Mouse (Mus musculus) kidney, adult 2 months (tissue): ENCODE results near the gene Syne1. TPM values are rescaled to one million over a fixed set of nuclear protein-coding genes. Genes with fewer than 3 reads are reported as not detected.
"Not testable (repeated sequence)": the region's sequence is repeated elsewhere in the genome, so short reads cannot be mapped to it uniquely, and the experiment has no call there.

Source experiments
- DNase-seq: peaks from one replicate; pipeline ENCODE4 v3.0.0; 2021
- H3K27ac ChIP-seq: fragments of 200-500 bp; 2 replicates; pipeline ENCODE4 v1.5.1; 2012; ENCODE audit warnings: low read depth, low read length, control low read depth, inconsistent platforms; ENCODE audit not compliant: insufficient read depth
- H3K27me3 ChIP-seq: fragments of 200-500 bp; replicated peaks from 2 replicates; pipeline ENCODE4 v1.6.1; 2012; ENCODE audit warnings: mild to moderate bottlenecking, moderate library complexity, low read length, inconsistent platforms; ENCODE audit not compliant: control insufficient read depth, insufficient read depth
- H3K36me3 ChIP-seq: fragments of 200-500 bp; 2 replicates; pipeline ENCODE4 v1.6.1; 2012; ENCODE audit warnings: mild to moderate bottlenecking, moderate library complexity, low read length, inconsistent platforms; ENCODE audit not compliant: control insufficient read depth, insufficient read depth
- H3K4me1 ChIP-seq: fragments of 200-500 bp; 2 replicates; pipeline ENCODE4 v1.6.1; 2011; ENCODE audit warnings: low read length; ENCODE audit not compliant: control insufficient read depth, insufficient read depth
- H3K4me3 ChIP-seq: fragments of 200-500 bp; 2 replicates; pipeline ENCODE4 v1.5.1; 2011; ENCODE audit warnings: mild to moderate bottlenecking, low read depth, low read length, control low read depth; ENCODE audit not compliant: insufficient read depth
- CTCF ChIP-seq: fragments of 200-500 bp; conservative IDR thresholded peaks from 2 replicates; pipeline ENCODE4 v1.5.1; 2011; ENCODE audit warnings: low read depth, mild to moderate bottlenecking, control low read depth, low read length, moderate library complexity, mixed read lengths; ENCODE audit not compliant: insufficient read depth, insufficient read length
- POLR2A ChIP-seq: fragments of 200-500 bp; IDR thresholded peaks from one replicate; pipeline ENCODE4 v1.6.1; 2011; ENCODE audit warnings: low read depth, low read length, control low read depth
- WGBS: fragments of 180-500 bp; shearing (Covaris S2); methylation state at CpG from one replicate; pipeline ENCODE4 v1.1.7; 2018; 5-methylcytosine and 5-hydroxymethylcytosine counted together
- polyA plus RNA-seq: library from polyadenylated mRNA; depleted of rRNA; stranded (reverse); fragments of >200 nt; gene quantifications from 2 replicates; pipeline ENCODE4 v1.2.3, GENCODE M21; 2012

Syne1 gene
- polyA plus RNA-seq, 1 experiment, result 10.2 TPM

DNA sequence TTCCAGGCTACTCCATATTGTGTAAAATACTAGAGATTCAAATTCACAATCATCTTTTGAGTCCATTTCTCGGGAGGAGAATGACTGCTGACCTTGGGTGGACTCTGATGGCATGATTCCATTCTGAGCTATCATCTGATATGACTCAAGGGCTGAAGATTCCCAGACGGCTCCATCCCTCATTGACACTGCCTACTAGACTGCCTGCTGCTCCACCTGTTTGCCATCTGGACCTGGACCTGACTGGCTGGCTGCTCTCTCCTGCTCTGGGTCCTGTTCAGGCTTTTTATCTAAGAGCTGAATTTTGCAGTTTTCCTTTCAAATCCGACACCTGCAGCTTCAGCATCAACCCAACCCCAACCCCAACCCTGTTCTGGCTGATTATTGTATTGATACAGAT is 46.5 kb downstream of the Syne1 start:
- no peak overlapping the region for H3K4me3 ChIP-seq
- TF ChIP-seq CTCF (no peak), POLR2A (no peak)
- 66% methylated on average over 3 of the region's 3 CpGs for WGBS
- no peak for DNase-seq
- no peak overlapping the region for H3K27ac ChIP-seq
- H3K27me3 ChIP-seq, result no peaks in the 10 kb centered on the region
- no peaks in the 10 kb centered on the region for H3K4me1 ChIP-seq
- H3K36me3 ChIP-seq, result no peaks in the 10 kb centered on the region

DNA sequence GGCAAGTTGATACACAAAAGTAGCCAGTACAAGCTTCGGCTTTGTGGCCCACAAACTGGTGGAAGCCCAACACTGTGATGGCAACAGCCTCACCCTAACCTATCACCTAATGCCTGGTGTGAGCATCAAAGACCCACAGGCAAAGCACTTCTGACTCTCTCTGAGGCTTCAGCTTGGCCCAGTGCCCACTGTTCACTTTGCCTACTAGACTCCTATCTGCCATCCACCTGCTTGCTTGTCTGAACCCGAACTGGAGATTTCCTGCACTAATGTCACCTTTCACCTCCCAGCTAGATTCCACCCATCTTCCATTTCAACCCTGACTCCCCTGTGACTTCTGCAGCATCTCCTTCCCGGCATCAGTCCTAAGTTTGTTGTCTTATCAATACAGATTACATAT is 47.4 kb downstream of the Syne1 start:
- WGBS, result 62% methylated on average over 3 of the region's 3 CpGs
- no peak for DNase-seq
- TF ChIP-seq CTCF, result no peak
- no peak for TF ChIP-seq POLR2A
- no peak overlapping the region for H3K4me3 ChIP-seq
- H3K27ac ChIP-seq, result no peak overlapping the region
- no peaks in the 10 kb centered on the region for H3K36me3 ChIP-seq
- no peaks in the 10 kb centered on the region for H3K27me3 ChIP-seq
- no peaks in the 10 kb centered on the region for H3K4me1 ChIP-seq

DNA sequence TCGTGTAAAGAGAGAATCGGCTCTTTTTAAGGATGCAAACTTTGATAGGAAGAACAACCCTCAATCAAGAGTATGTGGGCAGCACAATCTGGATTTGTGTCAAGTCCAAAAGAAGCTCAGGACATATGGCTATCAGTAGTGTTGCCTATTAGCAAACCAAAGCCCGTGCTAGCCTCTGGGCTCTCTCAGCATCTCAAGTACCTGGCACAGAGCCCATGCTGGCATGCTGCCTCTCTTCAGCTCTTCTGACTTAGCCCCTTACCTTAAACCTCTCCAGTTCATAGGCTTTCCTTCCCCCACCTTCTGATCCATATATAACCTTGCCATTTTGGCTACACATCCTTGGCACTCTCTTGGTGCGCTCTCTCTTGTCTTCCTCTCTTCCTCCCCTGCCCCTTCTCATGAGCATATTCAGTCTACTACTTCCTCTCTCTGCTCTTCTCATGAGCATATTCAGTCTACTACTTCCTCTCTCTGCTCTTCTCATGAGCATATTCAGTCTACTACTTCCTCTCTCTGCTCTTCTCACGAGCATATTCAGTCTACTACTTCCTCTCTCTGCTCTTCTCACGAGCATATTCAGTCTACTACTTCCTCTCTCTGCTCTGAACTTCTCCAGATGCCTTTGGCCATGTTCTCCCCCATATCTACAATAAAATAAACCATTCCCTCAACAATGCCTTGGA is 51.5 kb downstream of the Syne1 start:
- not testable (repeated sequence) for DNase-seq, H3K27me3 ChIP-seq, H3K27ac ChIP-seq, H3K36me3 ChIP-seq, H3K4me3 ChIP-seq, H3K4me1 ChIP-seq
- 76% methylated on average over 6 of the region's 6 CpGs for WGBS

DNA sequence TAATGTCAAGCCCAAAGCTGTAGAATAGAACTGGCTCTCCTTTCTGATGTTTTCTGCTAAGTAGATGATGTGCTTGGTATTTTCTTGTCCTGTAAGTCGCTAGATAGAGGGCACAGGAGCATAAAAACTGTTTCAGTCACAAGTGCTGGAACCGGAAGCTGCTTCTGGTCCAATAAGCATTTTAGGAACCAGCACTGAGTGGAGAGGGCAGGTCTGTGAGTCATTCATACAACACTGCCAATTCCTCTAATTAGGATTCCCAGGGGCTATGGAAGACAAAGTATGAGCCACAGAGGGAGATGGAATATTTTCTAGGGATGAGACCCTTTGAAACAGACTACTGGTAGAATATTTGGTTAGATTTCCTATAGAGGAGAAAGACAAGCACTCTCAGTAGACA is 53.4 kb downstream of the Syne1 start:
- peak; percentile 22 for DNase-seq
- Histone ChIP-seq H3K4me3 (no peak overlapping the region), H3K27ac (peak overlapping the region; percentile 11; the same call in 1 of the 2 replicates), H3K4me1 (no peaks in the 10 kb centered on the region), H3K36me3 (no peaks in the 10 kb centered on the region), H3K27me3 (no peaks in the 10 kb centered on the region)
- 65% methylated on average over 2 of the region's 2 CpGs for WGBS
- TF ChIP-seq POLR2A (no peak), CTCF (no peak)

DNA sequence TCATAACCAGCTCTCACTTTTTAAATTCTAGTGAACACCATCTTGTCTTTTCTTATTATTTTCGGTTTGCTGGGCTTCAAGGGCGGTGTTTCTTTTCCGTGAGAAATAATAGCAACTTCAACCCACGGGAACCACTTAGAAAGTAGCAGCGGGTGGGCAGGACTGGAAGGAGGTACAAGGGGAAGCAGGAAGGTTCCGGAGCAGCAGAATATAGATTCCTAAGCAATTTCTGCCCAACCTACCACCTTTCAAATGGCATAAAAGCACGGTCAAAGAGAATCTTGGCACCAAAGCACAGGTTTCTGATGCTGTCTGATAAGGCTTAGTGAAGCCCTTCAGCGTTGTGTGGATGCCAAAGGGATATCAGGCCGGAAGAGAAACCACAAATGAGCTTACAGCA is 60.2 kb downstream of the Syne1 start:
- no peak for DNase-seq
- Histone ChIP-seq H3K36me3 (no peaks in the 10 kb centered on the region), H3K4me1 (no peaks in the 10 kb centered on the region), H3K4me3 (no peak overlapping the region), H3K27ac (no peak overlapping the region), H3K27me3 (no peaks in the 10 kb centered on the region)
- no peak for TF ChIP-seq CTCF
- no peak for TF ChIP-seq POLR2A
- WGBS, result 87% methylated on average over 9 of the region's 9 CpGs

DNA sequence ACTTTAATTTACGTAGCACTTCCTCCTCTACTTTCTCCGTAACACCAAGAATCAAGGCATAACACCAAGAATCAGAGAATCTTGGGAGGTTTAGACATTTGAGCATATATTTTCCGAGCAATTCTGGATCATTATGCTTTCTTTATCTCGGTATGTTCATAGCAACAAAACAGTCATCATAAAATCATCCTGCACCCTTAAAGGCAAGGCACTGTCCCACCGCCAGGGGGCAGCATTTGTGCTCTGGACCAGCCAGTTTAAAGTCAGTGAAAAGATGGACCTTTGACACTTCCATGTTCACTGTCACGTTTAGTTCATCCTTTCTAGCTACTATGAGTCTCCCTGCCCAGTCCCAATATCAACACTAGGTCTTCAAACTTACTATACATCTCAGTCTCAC is 61.3 kb downstream of the Syne1 start:
- TF ChIP-seq CTCF (peak; percentile 47), POLR2A (no peak)
- DNase-seq, result peak; percentile 10
- Histone ChIP-seq H3K27ac (no peak overlapping the region), H3K36me3 (no peaks in the 10 kb centered on the region), H3K4me1 (no peaks in the 10 kb centered on the region), H3K27me3 (no peaks in the 10 kb centered on the region), H3K4me3 (no peak overlapping the region)
- WGBS, result 56% methylated on average over 6 of the region's 6 CpGs

DNA sequence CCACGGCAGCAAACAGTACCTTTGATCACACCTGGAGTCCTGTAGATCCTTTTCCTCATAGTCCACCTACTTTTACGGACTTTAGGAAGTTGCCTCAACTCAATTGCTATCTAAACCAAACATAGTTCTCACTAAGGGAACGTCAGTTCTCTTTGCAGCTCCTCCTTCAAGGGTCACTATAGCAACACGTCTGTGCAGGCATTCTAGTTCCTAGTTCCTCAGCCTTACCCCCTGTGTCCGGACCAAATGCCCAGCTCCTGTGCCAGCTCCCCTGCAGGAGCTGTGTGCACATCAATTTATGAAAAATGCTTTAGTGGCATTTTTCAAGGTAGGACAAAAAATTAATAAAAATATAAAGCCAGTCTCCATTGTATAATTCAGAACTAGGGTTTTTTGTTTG is 63.2 kb downstream of the Syne1 start:
- no peak for DNase-seq
- H3K27ac ChIP-seq, result no peak overlapping the region
- H3K4me3 ChIP-seq, result no peak overlapping the region
- H3K27me3 ChIP-seq, result no peaks in the 10 kb centered on the region; the same call in 1 of the 2 replicates
- H3K4me1 ChIP-seq, result no peaks in the 10 kb centered on the region
- TF ChIP-seq POLR2A (no peak), CTCF (no peak)
- no peaks in the 10 kb centered on the region for H3K36me3 ChIP-seq
- 38% methylated on average over 5 of the region's 5 CpGs for WGBS
